Mouse (Mus musculus) C2C12 (cell line): ENCODE data around the gene Cyb5d1.

ENCODE experiments used
- CTCF ChIP-seq: IDR thresholded peaks from one replicate; pipeline ENCODE4 v1.5.1; 2011; ENCODE audit not compliant: control insufficient read depth, insufficient read depth, insufficient read length
- MAX ChIP-seq: IDR thresholded peaks from one replicate; pipeline ENCODE4 v1.6.1; 2011; ENCODE audit warnings: mild to moderate bottlenecking, control low read depth
- USF1 ChIP-seq: IDR thresholded peaks from one replicate; pipeline ENCODE4 v1.6.1; 2011; ENCODE audit warnings: low read depth, mild to moderate bottlenecking, control low read depth, moderate library complexity

DNA sequence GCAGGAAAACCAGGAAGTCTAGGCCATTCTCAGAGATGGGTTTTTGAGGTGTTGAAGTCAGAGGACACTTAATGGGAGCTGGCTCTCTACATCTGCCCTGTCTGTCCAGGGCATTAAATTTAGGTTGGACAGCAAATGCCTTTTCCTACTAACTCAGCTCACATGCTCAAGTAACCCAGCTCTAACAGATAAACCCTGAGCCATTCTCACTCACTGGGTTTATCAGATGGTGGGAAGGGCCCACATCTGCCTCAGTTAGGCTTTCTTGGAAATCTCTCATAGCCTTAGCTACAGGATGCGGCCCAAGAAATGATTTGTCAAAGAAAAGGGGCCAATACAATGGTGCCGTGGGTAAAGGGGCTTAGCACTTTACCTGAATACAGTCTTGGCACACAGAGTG lies 30.8 kb upstream of the Cyb5d1 start:
- TF ChIP-seq CTCF (no peak), MAX (no peak), USF1 (no peak)
